Mouse (Mus musculus) testis, adult 2 months (tissue): ENCODE results near the gene Ptpn9.

Experiments
- CTCF ChIP-seq: fragments of 200-500 bp; IDR thresholded peaks from 2 replicates; pipeline ENCODE4 v1.5.1; 2012; ENCODE audit warnings: low read depth, mild to moderate bottlenecking, inconsistent platforms, low read length, moderate library complexity; ENCODE audit not compliant: control insufficient read depth, insufficient read depth, insufficient replicate concordance
- POLR2A ChIP-seq: fragments of 200-500 bp; IDR thresholded peaks from 2 replicates; pipeline ENCODE4 v1.6.1; 2012; ENCODE audit warnings: low read depth, mild to moderate bottlenecking, inconsistent platforms, low read length, moderate library complexity; ENCODE audit not compliant: control insufficient read depth

- no peak for TF ChIP-seq POLR2A
- TF ChIP-seq CTCF: no peak
Observed at GRCm38 (mm10) chr9:56953562-56953961, 41.2 kb upstream of the Ptpn9 start.
